Mouse (Mus musculus) spleen, embryonic (tissue): Measurements from ENCODE around the gene Gpr183.

Experiments used
- CTCF ChIA-PET: fragments of 350-600 bp; sonication (Branson Sonifier 250); formaldehyde crosslinking; loops from one replicate; lab custom pipeline; 2022; lab: Charles Lee

Gpr183 gene

GRCm38 (mm10) chr14:121936356-121936755, 28.6 kb downstream of the Gpr183 start:
- CTCF ChIA-PET: no interaction called here

GRCm38 (mm10) chr14:121934597-121934946, 30.4 kb downstream of the Gpr183 start:
- CTCF ChIA-PET: no interaction called here

- CTCF ChIA-PET: interaction anchor here (0.8 kb wide), 1 partner anchor 14 kb away, joined by 3 read pairs; no protein-coding TSS in a partner anchor
These were observed 30.9 kb downstream of the Gpr183 start for GRCm38 (mm10) chr14:121933906-121934596.

- CTCF ChIA-PET: interaction anchor here (0.5 to 0.6 kb wide), 2 partner anchors 46 to 119 kb away, joined by 3 to 6 read pairs; no protein-coding TSS in a partner anchor
These were observed 32.8 kb downstream of the Gpr183 start for GRCm38 (mm10) chr14:121932180-121932579.

GRCm38 (mm10) chr14:121931594-121931993, 33.4 kb downstream of the Gpr183 start:
- CTCF ChIA-PET: interaction anchor here (0.5 to 0.6 kb wide), 2 partner anchors 46 to 119 kb away, joined by 3 to 6 read pairs; no protein-coding TSS in a partner anchor

- CTCF ChIA-PET: interaction anchor here (0.6 to 0.7 kb wide), 3 partner anchors 14 to 202 kb away, joined by 3 to 5 read pairs (median 4); no protein-coding TSS in a partner anchor
These were observed 34.1 kb downstream of the Gpr183 start for GRCm38 (mm10) chr14:121930731-121931383.

- CTCF ChIA-PET: interaction anchor here (0.7 to 1.5 kb wide), 8 partner anchors 12 to 201 kb away, joined by 3 to 6 read pairs (median 3); partner anchors contain the start of gene Gpr183
These were observed 35.6 kb downstream of the Gpr183 start for GRCm38 (mm10) chr14:121929243-121929951.

GRCm38 (mm10) chr14:121928375-121929137, 36.4 kb downstream of the Gpr183 start:
- CTCF ChIA-PET: interaction anchor here (0.6 to 1.5 kb wide), 8 partner anchors 13 to 223 kb away, joined by 3 to 6 read pairs (median 4); partner anchors contain the start of gene Gpr183

- CTCF ChIA-PET: interaction anchor here (1.6 kb wide), 1 partner anchor 138 kb away, joined by 4 read pairs; no protein-coding TSS in a partner anchor
These were observed 37.5 kb downstream of the Gpr183 start for GRCm38 (mm10) chr14:121927451-121927850.

GRCm38 (mm10) chr14:121926901-121927300, 38.1 kb downstream of the Gpr183 start:
- CTCF ChIA-PET: interaction anchor here (1.6 kb wide), 1 partner anchor 138 kb away, joined by 4 read pairs; no protein-coding TSS in a partner anchor

GRCm38 (mm10) chr14:121924876-121925275, 40.1 kb downstream of the Gpr183 start:
- CTCF ChIA-PET: no interaction called here

- CTCF ChIA-PET: no interaction called here
These were observed 42.3 kb downstream of the Gpr183 start for GRCm38 (mm10) chr14:121922731-121923130.

- CTCF ChIA-PET: interaction anchor here (0.6 kb wide), 1 partner anchor 965 kb away, joined by 4 read pairs; no protein-coding TSS in a partner anchor
These were observed 43.0 kb downstream of the Gpr183 start for GRCm38 (mm10) chr14:121922016-121922415.

GRCm38 (mm10) chr14:121920511-121921124, 44.4 kb downstream of the Gpr183 start:
- CTCF ChIA-PET: no interaction called here

- CTCF ChIA-PET: no interaction called here
These were observed 45.2 kb downstream of the Gpr183 start for GRCm38 (mm10) chr14:121919752-121920151.

- CTCF ChIA-PET: interaction anchor here (0.6 to 0.8 kb wide), 2 partner anchors 39 to 189 kb away, joined by 3 to 4 read pairs; no protein-coding TSS in a partner anchor
These were observed 46.7 kb downstream of the Gpr183 start for GRCm38 (mm10) chr14:121918266-121918665.

- CTCF ChIA-PET: interaction anchor here (0.5 to 1.3 kb wide), 5 partner anchors 10 to 54 kb away, joined by 3 to 9 read pairs (median 4); no protein-coding TSS in a partner anchor
These were observed 48.5 kb downstream of the Gpr183 start for GRCm38 (mm10) chr14:121916311-121917094.

- CTCF ChIA-PET: interaction anchor here (0.5 to 1.3 kb wide), 2 partner anchors 10 to 13 kb away, joined by 3 to 4 read pairs; no protein-coding TSS in a partner anchor
These were observed 49.4 kb downstream of the Gpr183 start, which contains the start of gene Gpr18 for GRCm38 (mm10) chr14:121915621-121916020. Gene Gpr18, minus strand, starts transcription at chr14:121915781.

GRCm38 (mm10) chr14:121915143-121915542, 49.9 kb downstream of the Gpr183 start:
- CTCF ChIA-PET: no interaction called here
